Mouse (Mus musculus) C2C12 (cell line): ENCODE data around the gene Fam227a.

Experiments used
- CTCF ChIP-seq: IDR thresholded peaks from one replicate; pipeline ENCODE4 v1.5.1; 2011; ENCODE audit not compliant: control insufficient read depth, insufficient read depth, insufficient read length
- FOSL1 ChIP-seq: IDR thresholded peaks from one replicate; pipeline ENCODE4 v1.8.0; 2011; ENCODE audit warnings: mild to moderate bottlenecking, low read length; ENCODE audit not compliant: poor library complexity, insufficient read depth, severe bottlenecking
- MAX ChIP-seq: IDR thresholded peaks from one replicate; pipeline ENCODE4 v1.6.1; 2011; ENCODE audit warnings: mild to moderate bottlenecking, control low read depth
- MYOD1 ChIP-seq: IDR thresholded peaks from one replicate; pipeline ENCODE4 v1.6.1; 2011; ENCODE audit warnings: low read depth; ENCODE audit not compliant: control insufficient read depth, insufficient read length
- MYOG ChIP-seq: IDR thresholded peaks from one replicate; pipeline ENCODE4 v1.6.1; 2011; ENCODE audit not compliant: control insufficient read depth, insufficient read length; ENCODE audit errors: extremely low read depth
- USF1 ChIP-seq: IDR thresholded peaks from one replicate; pipeline ENCODE4 v1.6.1; 2011; ENCODE audit warnings: low read depth, mild to moderate bottlenecking, control low read depth, moderate library complexity

DNA sequence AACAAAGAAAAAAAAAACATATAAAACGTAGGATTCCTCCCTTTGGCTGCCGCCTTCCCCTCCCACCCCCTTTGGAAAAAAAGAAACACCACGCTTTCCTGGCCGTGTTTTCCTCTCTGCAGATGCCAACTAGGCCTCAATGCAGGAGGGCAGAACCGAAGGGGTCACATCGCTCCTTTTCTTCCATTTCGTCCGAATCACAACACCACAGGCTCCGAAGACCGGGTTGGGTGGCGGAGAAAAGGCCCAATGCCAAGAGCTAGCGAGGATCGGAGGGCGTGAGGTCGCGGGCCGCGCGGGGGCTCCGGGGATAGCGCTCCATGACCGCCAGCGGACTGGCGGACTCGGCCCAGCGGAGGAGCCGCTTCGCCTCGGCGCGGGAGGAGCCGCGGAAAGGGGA lies 28.4 kb upstream of the Fam227a start:
- no peak for TF ChIP-seq USF1
- TF ChIP-seq CTCF, result no peak
- no peak for TF ChIP-seq MYOD1
- TF ChIP-seq MAX, result peak; percentile 17
- no peak for TF ChIP-seq MYOG
- TF ChIP-seq FOSL1, result no peak
